Mouse (Mus musculus) spleen, adult 2 months (tissue): ENCODE measurements around the gene Akap2. TPM values are rescaled to one million over a fixed set of nuclear protein-coding genes. Genes with fewer than 3 reads are reported as not detected.

Experiments used
- DNase-seq, 2 experiments: peaks; one replicate each; pipeline versions ENCODE4 v3.0.0 to v3.0.0-alpha.2; 2012 to 2021; ENCODE audit warnings: low spot score in 2 of 2, low read depth in 1 of 2
- H3K27ac ChIP-seq: fragments of 200-500 bp; 2 replicates; pipeline ENCODE4 v1.5.1; 2012; ENCODE audit warnings: low read length, inconsistent platforms; ENCODE audit not compliant: insufficient read depth
- H3K27me3 ChIP-seq: fragments of 200-500 bp; 2 replicates; pipeline ENCODE4 v1.6.1; 2012; ENCODE audit warnings: mild to moderate bottlenecking, moderate library complexity, low read length, inconsistent platforms; ENCODE audit not compliant: control insufficient read depth, insufficient read depth
- H3K36me3 ChIP-seq: fragments of 200-500 bp; 2 replicates; pipeline ENCODE4 v1.6.1; 2012; ENCODE audit warnings: mild to moderate bottlenecking, low read length, inconsistent platforms; ENCODE audit not compliant: control insufficient read depth, insufficient read depth
- H3K4me1 ChIP-seq: fragments of 200-500 bp; 2 replicates; pipeline ENCODE4 v1.6.1; 2011; ENCODE audit warnings: inconsistent platforms; ENCODE audit not compliant: control insufficient read depth, insufficient read depth, insufficient read length
- H3K4me3 ChIP-seq: fragments of 200-500 bp; 2 replicates; pipeline ENCODE4 v1.5.1; 2011; ENCODE audit warnings: mild to moderate bottlenecking, inconsistent platforms; ENCODE audit not compliant: insufficient read depth, insufficient read length; ENCODE audit errors: extremely low read depth
- CTCF ChIP-seq: fragments of 200-500 bp; IDR thresholded peaks from 2 replicates; pipeline ENCODE4 v1.5.1; 2011; ENCODE audit warnings: mild to moderate bottlenecking, inconsistent platforms; ENCODE audit not compliant: insufficient read depth, insufficient read length, insufficient replicate concordance; ENCODE audit errors: extremely low read depth
- POLR2A ChIP-seq: fragments of 200-500 bp; IDR thresholded peaks from 2 replicates; pipeline ENCODE4 v1.6.1; 2011; ENCODE audit warnings: low read depth, low read length, inconsistent platforms
- WGBS: fragments of 180-500 bp; shearing (Covaris S2); methylation state at CpG from one replicate; pipeline ENCODE4 v1.1.7; 2018; 5-methylcytosine and 5-hydroxymethylcytosine counted together
- polyA plus RNA-seq: library from polyadenylated mRNA; depleted of rRNA; stranded (reverse); fragments of >200 nt; gene quantifications from 2 replicates; pipeline ENCODE4 v1.2.3, GENCODE M21; 2012

Akap2 gene
- polyA plus RNA-seq, 1 experiment: 23.6 TPM

GRCm38 (mm10) chr4:57896631-57897030 is 179.2 kb downstream of the Akap2 start:
- no peak for DNase-seq
- Histone ChIP-seq H3K36me3 (no peaks in the 10 kb centered on the region; the same call in 1 of the 2 replicates), H3K4me1 (peaks cover 2% of the 10 kb centered on the region; the same call in 1 of the 2 replicates), H3K4me3 (no peak overlapping the region), H3K27me3 (no peaks in the 10 kb centered on the region), H3K27ac (no peak overlapping the region)
- WGBS: 54% methylated on average over 3 of the region's 3 CpGs
- no peak for TF ChIP-seq CTCF
- no peak for TF ChIP-seq POLR2A

GRCm38 (mm10) chr4:57901210-57901609 is 183.8 kb downstream of the Akap2 start:
- peak; percentile 57; the same call in 1 of the 2 replicates for TF ChIP-seq CTCF
- TF ChIP-seq POLR2A: no peak
- Histone ChIP-seq H3K36me3 (no peaks in the 10 kb centered on the region), H3K27me3 (no peaks in the 10 kb centered on the region), H3K4me3 (no peak overlapping the region), H3K27ac (no peak overlapping the region), H3K4me1 (peaks cover 2% of the 10 kb centered on the region; the same call in 1 of the 2 replicates)
- 3% methylated on average over 4 of the region's 4 CpGs for WGBS
- DNase-seq: peak in 1 of 2 experiments; percentile 37

GRCm38 (mm10) chr4:57902619-57903018 is 185.2 kb downstream of the Akap2 start:
- no peak overlapping the region for H3K27ac ChIP-seq
- no peaks in the 10 kb centered on the region for H3K27me3 ChIP-seq
- no peaks in the 10 kb centered on the region for H3K36me3 ChIP-seq
- no peak overlapping the region for H3K4me3 ChIP-seq
- TF ChIP-seq CTCF: no peak
- no peak for TF ChIP-seq POLR2A
- DNase-seq: no peak
- no peaks in the 10 kb centered on the region for H3K4me1 ChIP-seq
- WGBS: 34% methylated on average over 5 of the region's 5 CpGs

GRCm38 (mm10) chr4:57904211-57904610 is 186.8 kb downstream of the Akap2 start:
- H3K4me3 ChIP-seq: no peak overlapping the region
- H3K27me3 ChIP-seq: no peaks in the 10 kb centered on the region
- peak; percentile 91; the same call in 1 of the 2 replicates for TF ChIP-seq CTCF
- no peak for TF ChIP-seq POLR2A
- no peaks in the 10 kb centered on the region for H3K4me1 ChIP-seq
- H3K36me3 ChIP-seq: no peaks in the 10 kb centered on the region
- no peak overlapping the region for H3K27ac ChIP-seq
- DNase-seq: peak in 1 of 2 experiments; percentile 61
- WGBS: 3% methylated on average over 5 of the region's 5 CpGs

- Histone ChIP-seq H3K4me1 (no peaks in the 10 kb centered on the region), H3K27ac (no peak overlapping the region), H3K36me3 (no peaks in the 10 kb centered on the region), H3K4me3 (no peak overlapping the region), H3K27me3 (no peaks in the 10 kb centered on the region)
- DNase-seq: no peak
- TF ChIP-seq CTCF (no peak), POLR2A (no peak)
- WGBS: 37% methylated on average over 9 of the region's 9 CpGs
Observed at GRCm38 (mm10) chr4:57904638-57905037, 187.2 kb downstream of the Akap2 start.

GRCm38 (mm10) chr4:57906708-57907107 is 189.3 kb downstream of the Akap2 start:
- Histone ChIP-seq H3K27me3 (no peaks in the 10 kb centered on the region), H3K27ac (no peak overlapping the region), H3K36me3 (no peaks in the 10 kb centered on the region), H3K4me1 (no peaks in the 10 kb centered on the region), H3K4me3 (no peak overlapping the region)
- no peak for TF ChIP-seq POLR2A
- no peak for TF ChIP-seq CTCF
- DNase-seq: no peak
- 72% methylated on average over 2 of the region's 2 CpGs for WGBS

- WGBS: 26% methylated on average over 6 of the region's 6 CpGs
- H3K4me3 ChIP-seq: no peak overlapping the region
- no peak for TF ChIP-seq POLR2A
- H3K27me3 ChIP-seq: no peaks in the 10 kb centered on the region
- no peak overlapping the region for H3K27ac ChIP-seq
- no peaks in the 10 kb centered on the region for H3K4me1 ChIP-seq
- H3K36me3 ChIP-seq: no peaks in the 10 kb centered on the region
- DNase-seq: no peak
Observed at GRCm38 (mm10) chr4:57908860-57909259, 191.4 kb downstream of the Akap2 start.
